Mouse (Mus musculus): ENCODE measurements around the gene Cyb561. TPM values are rescaled to one million over a fixed set of nuclear protein-coding genes. Genes with fewer than 3 reads are reported as not detected.

Cyb561 gene
- polyA plus RNA-seq, 1 experiment from 2014 or later = 14.0 TPM

- Histone ChIP-seq H3K36me3 (replicated peaks) (peaks cover 31% of the 10 kb centered on the region), H3K4me3 (no peak overlapping the region), H3K9me3 (no peaks in the 10 kb centered on the region), H3K27me3 (replicated peaks; ENCODE audit: low read depth, poor library complexity, severe bottlenecking) (no peaks in the 10 kb centered on the region), H3K4me1 (no peaks in the 10 kb centered on the region), H3K27ac (replicated peaks) (no peak overlapping the region)
- 85% methylated on average over 2 of the region's 2 CpGs for WGBS
- DNase-seq (ENCODE audit: low spot score) = no peak
Observed at GRCm38 (mm10) chr11:105909617-105910016, 43.5 kb downstream of the Cyb561 start.

GRCm38 (mm10) chr11:105908926-105909325 is 44.2 kb downstream of the Cyb561 start:
- 88% methylated on average over 8 of the region's 8 CpGs for WGBS
- Histone ChIP-seq H3K4me3 (no peak overlapping the region), H3K4me1 (no peaks in the 10 kb centered on the region)

GRCm38 (mm10) chr11:105907381-105907780 is 45.8 kb downstream of the Cyb561 start:
- Histone ChIP-seq H3K4me3 (no peak overlapping the region), H3K4me1 (no peaks in the 10 kb centered on the region), H3K36me3 (replicated peaks) (peaks cover 32% of the 10 kb centered on the region), H3K27ac (replicated peaks) (no peak overlapping the region), H3K27me3 (replicated peaks; ENCODE audit: low read depth, poor library complexity, severe bottlenecking) (no peaks in the 10 kb centered on the region), H3K9me3 (no peaks in the 10 kb centered on the region)
- WGBS = 87% methylated on average over 1 of the region's 1 CpGs
- DNase-seq (ENCODE audit: low spot score) = no peak

More at GRCm38 (mm10) chr11:105908926-105909325, 44.2 kb downstream of the Cyb561 start:
- peaks cover 38% of the 10 kb centered on the region for H3K36me3 ChIP-seq (replicated peaks)
- no peak for DNase-seq (ENCODE audit: low spot score)
- no peak overlapping the region for H3K27ac ChIP-seq (replicated peaks)
- no peaks in the 10 kb centered on the region for H3K27me3 ChIP-seq (replicated peaks; ENCODE audit: low read depth, poor library complexity, severe bottlenecking)
- H3K9me3 ChIP-seq = no peaks in the 10 kb centered on the region

- H3K4me3 ChIP-seq = no peak overlapping the region
- no peak overlapping the region for H3K27ac ChIP-seq (replicated peaks)
- DNase-seq (ENCODE audit: low spot score) = no peak
- H3K27me3 ChIP-seq (replicated peaks; ENCODE audit: low read depth, poor library complexity, severe bottlenecking) = no peaks in the 10 kb centered on the region
- WGBS = 78% methylated on average over 4 of the region's 4 CpGs
- H3K9me3 ChIP-seq = no peaks in the 10 kb centered on the region
- H3K36me3 ChIP-seq (replicated peaks) = peaks cover 35% of the 10 kb centered on the region
- no peaks in the 10 kb centered on the region for H3K4me1 ChIP-seq
Observed at GRCm38 (mm10) chr11:105905529-105906213, 47.5 kb downstream of the Cyb561 start.

- H3K27me3 ChIP-seq (replicated peaks; ENCODE audit: low read depth, poor library complexity, severe bottlenecking) = no peaks in the 10 kb centered on the region
- H3K9me3 ChIP-seq = no peaks in the 10 kb centered on the region
- H3K4me1 ChIP-seq = no peaks in the 10 kb centered on the region
- no peak overlapping the region for H3K27ac ChIP-seq (replicated peaks)
- WGBS = 84% methylated on average over 1 of the region's 1 CpGs
- no peak overlapping the region for H3K4me3 ChIP-seq
- no peak for DNase-seq (ENCODE audit: low spot score)
- peaks cover 36% of the 10 kb centered on the region for H3K36me3 ChIP-seq (replicated peaks)
Observed at GRCm38 (mm10) chr11:105902956-105903355, 50.2 kb downstream of the Cyb561 start.

GRCm38 (mm10) chr11:105901501-105901900 is 51.6 kb downstream of the Cyb561 start:
- Histone ChIP-seq H3K4me3 (no peak overlapping the region), H3K9me3 (no peaks in the 10 kb centered on the region), H3K36me3 (replicated peaks) (peaks cover 38% of the 10 kb centered on the region), H3K27me3 (replicated peaks; ENCODE audit: low read depth, poor library complexity, severe bottlenecking) (no peaks in the 10 kb centered on the region), H3K27ac (replicated peaks) (no peak overlapping the region), H3K4me1 (no peaks in the 10 kb centered on the region)
- WGBS = 78% methylated on average over 2 of the region's 2 CpGs
- DNase-seq (ENCODE audit: low spot score) = no peak

GRCm38 (mm10) chr11:105899151-105899550 is 54.0 kb downstream of the Cyb561 start:
- Histone ChIP-seq H3K36me3 (replicated peaks) (peaks cover 29% of the 10 kb centered on the region), H3K27me3 (replicated peaks; ENCODE audit: low read depth, poor library complexity, severe bottlenecking) (no peaks in the 10 kb centered on the region), H3K9me3 (no peaks in the 10 kb centered on the region), H3K4me1 (no peaks in the 10 kb centered on the region), H3K4me3 (no peak overlapping the region), H3K27ac (replicated peaks) (no peak overlapping the region)
- no peak for DNase-seq (ENCODE audit: low spot score)
- 71% methylated on average over 1 of the region's 1 CpGs for WGBS

GRCm38 (mm10) chr11:105887281-105887680 is 65.9 kb downstream of the Cyb561 start:
- DNase-seq (ENCODE audit: low spot score) = no peak
- H3K27me3 ChIP-seq (replicated peaks; ENCODE audit: low read depth, poor library complexity, severe bottlenecking) = no peaks in the 10 kb centered on the region
- H3K27ac ChIP-seq (replicated peaks) = no peak overlapping the region
- peaks cover 6% of the 10 kb centered on the region for H3K36me3 ChIP-seq (replicated peaks)
- no peaks in the 10 kb centered on the region for H3K9me3 ChIP-seq
- H3K4me3 ChIP-seq = no peak overlapping the region
- no peaks in the 10 kb centered on the region for H3K4me1 ChIP-seq
- WGBS = 81% methylated on average over 1 of the region's 1 CpGs

- no peaks in the 10 kb centered on the region for H3K27me3 ChIP-seq (replicated peaks; ENCODE audit: low read depth, poor library complexity, severe bottlenecking)
- no peak overlapping the region for H3K4me3 ChIP-seq
- WGBS = 98% methylated on average over 1 of the region's 1 CpGs
- DNase-seq (ENCODE audit: low spot score) = no peak
- H3K27ac ChIP-seq (replicated peaks) = no peak overlapping the region
- H3K9me3 ChIP-seq = no peaks in the 10 kb centered on the region
- H3K36me3 ChIP-seq (replicated peaks) = peaks cover 6% of the 10 kb centered on the region
- no peaks in the 10 kb centered on the region for H3K4me1 ChIP-seq
Observed at GRCm38 (mm10) chr11:105885558-105885957, 67.6 kb downstream of the Cyb561 start.

Other genes with a start within 250 kb of the Cyb561 start
- gene Ace, start 14.6 kb upstream of the Cyb561 start, polyA plus RNA-seq (2016; fragmentation: Nextera tagmentation; extraction: Ambion mirVana) = 0.45 and 0.50 TPM in 2 replicates
- gene Ace3, start 41.3 kb upstream of the Cyb561 start, polyA plus RNA-seq (2016; fragmentation: Nextera tagmentation; extraction: Ambion mirVana) = not detected in 2 replicates
- gene Kcnh6, start 54.8 kb upstream of the Cyb561 start, polyA plus RNA-seq (2016; fragmentation: Nextera tagmentation; extraction: Ambion mirVana) = 0.30 and 0.48 TPM in 2 replicates
- gene Dcaf7, start 83.5 kb upstream of the Cyb561 start, polyA plus RNA-seq (2016; fragmentation: Nextera tagmentation; extraction: Ambion mirVana) = 91.2 and 93.4 TPM in 2 replicates
- gene Taco1, start 112.7 kb upstream of the Cyb561 start, polyA plus RNA-seq (2016; fragmentation: Nextera tagmentation; extraction: Ambion mirVana) = 12.7 and 13.8 TPM in 2 replicates
- 20.9 and 23.9 TPM in 2 replicates for gene Map3k3, start 131.3 kb upstream of the Cyb561 start, polyA plus RNA-seq (2016; fragmentation: Nextera tagmentation; extraction: Ambion mirVana)
- gene Gm10840, start 207.5 kb upstream of the Cyb561 start, polyA plus RNA-seq (2016; fragmentation: Nextera tagmentation; extraction: Ambion mirVana) = 1.5 TPM in 1 of 2 replicates, not detected in the other
- gene Limd2, start 207.5 kb upstream of the Cyb561 start, polyA plus RNA-seq (2016; fragmentation: Nextera tagmentation; extraction: Ambion mirVana) = 445 and 476 TPM in 2 replicates
- gene Strada, start 248.8 kb upstream of the Cyb561 start, polyA plus RNA-seq (2016; fragmentation: Nextera tagmentation; extraction: Ambion mirVana) = 40.0 and 40.4 TPM in 2 replicates